Comparison of ENCODE assay signal across 35 mouse cellular contexts in genomic region chr9:42508235-42508634, GRCm38 (mm10).
"Had no signal": no experiment of that assay in that cellular context is flagged by ENCODE, and none has a peak within 500 bp of the region (broad histone marks: within the 10 kb centered on the region; RNA-seq: fewer than 3 reads in every experiment).

No protein-coding gene starts in this region.

- H3K4me2 ChIP-seq: heart, embryonic 11.5 days; heart, embryonic 12.5 days; heart, embryonic 13.5 days; heart, embryonic 15.5 days; hindbrain, embryonic 12.5 days; hindbrain, embryonic 13.5 days; hindbrain, embryonic 14.5 days; hindbrain, embryonic 15.5 days; intestine, embryonic 15.5 days; kidney, embryonic 15.5 days had no signal

- ATAC-seq: hindbrain, embryonic 16.5 days; hindbrain, postnatal 0 days; inflammation-experienced regulatory T-cells, adult 6 months; intestine, embryonic 15.5 days; intestine, embryonic 16.5 days; intestine, postnatal 0 days had no signal

- H3K9me3 ChIP-seq: heart, embryonic 10.5 days; heart, embryonic 12.5 days; heart, embryonic 13.5 days; heart, embryonic 15.5 days; hindbrain, embryonic 10.5 days; hindbrain, embryonic 12.5 days; hindbrain, embryonic 13.5 days; hindbrain, embryonic 15.5 days; intestine, embryonic 15.5 days; kidney, embryonic 15.5 days had no signal

- H3K9ac ChIP-seq: heart, embryonic 12.5 days; heart, embryonic 13.5 days; heart, embryonic 15.5 days; hindbrain, embryonic 12.5 days; hindbrain, embryonic 13.5 days; hindbrain, embryonic 14.5 days; hindbrain, embryonic 15.5 days; intestine, embryonic 15.5 days; kidney, embryonic 15.5 days had no signal

- H3K4me1 ChIP-seq: heart, embryonic 10.5 days; heart, embryonic 12.5 days; heart, embryonic 13.5 days; heart, embryonic 15.5 days had no signal

- H3K36me3 ChIP-seq: heart, embryonic 10.5 days; heart, embryonic 12.5 days; heart, embryonic 13.5 days; heart, embryonic 15.5 days; hindbrain, embryonic 10.5 days; hindbrain, embryonic 12.5 days; hindbrain, embryonic 13.5 days; hindbrain, embryonic 15.5 days; intestine, embryonic 15.5 days; kidney, embryonic 15.5 days had no signal

- H3K27ac ChIP-seq: heart, embryonic 10.5 days; heart, embryonic 13.5 days; heart, embryonic 15.5 days; hindbrain, embryonic 10.5 days; hindbrain, embryonic 12.5 days; hindbrain, embryonic 13.5 days; hindbrain, embryonic 14.5 days; hindbrain, embryonic 15.5 days; hindbrain, postnatal 0 days; intestine, embryonic 15.5 days; kidney, embryonic 15.5 days; kidney, postnatal 0 days; layer of hippocampus, adult 2 months had no signal

- H3K27me3 ChIP-seq: hindbrain, embryonic 12.5 days; hindbrain, embryonic 13.5 days; hindbrain, embryonic 15.5 days; intestine, embryonic 15.5 days; kidney, embryonic 15.5 days had no signal

- H3K4me3 ChIP-seq: heart, embryonic 10.5 days; heart, embryonic 12.5 days; heart, embryonic 13.5 days; heart, embryonic 15.5 days; hindbrain, embryonic 10.5 days; hindbrain, embryonic 12.5 days; hindbrain, embryonic 13.5 days; hindbrain, embryonic 15.5 days; intestine, embryonic 15.5 days; kidney, embryonic 15.5 days; layer of hippocampus, adult 2 months had no signal

- DNase-seq: heart, postnatal 10 days; heart, postnatal 14 days; heart, postnatal 36 days; heart, postnatal 4 days; kidney, adult 11 months; kidney, adult 18-20 months; kidney, adult 2 months; kidney, adult 8-10 months; kidney, adult 9 months; kidney, postnatal 10 days; kidney, postnatal 14 days; kidney, postnatal 25 days; kidney, postnatal 36 days; kidney, postnatal 4 days; layer of hippocampus, adult 9-11 months; layer of hippocampus, postnatal 36 days had no signal
